Mouse (Mus musculus): ENCODE results near the gene Krt42.
"Not testable (repeated sequence)": the region's sequence is repeated elsewhere in the genome, so short reads cannot be mapped to it uniquely, and the experiment has no call there.

Gene Krt42

GRCm38 (mm10) chr11:100269821-100270332 is at the start of gene Krt42:
TSS of gene Krt42 (minus strand) at chr11:100269871.
- in situ Hi-C loops (cut with MboI; ENCODE audit: low pct_unique_long_range_greater_than_20kb in 1 of 2, low sequenced_read_pairs in 2 of 2, unreplicated experiment in 1 of 2): no loop called here

GRCm38 (mm10) chr11:100318529-100319451 is 49.1 kb upstream of the Krt42 start:
- in situ Hi-C loops (cut with MboI; ENCODE audit: low pct_unique_long_range_greater_than_20kb in 1 of 2, low sequenced_read_pairs in 2 of 2, unreplicated experiment in 1 of 2): no loop called here

DNA sequence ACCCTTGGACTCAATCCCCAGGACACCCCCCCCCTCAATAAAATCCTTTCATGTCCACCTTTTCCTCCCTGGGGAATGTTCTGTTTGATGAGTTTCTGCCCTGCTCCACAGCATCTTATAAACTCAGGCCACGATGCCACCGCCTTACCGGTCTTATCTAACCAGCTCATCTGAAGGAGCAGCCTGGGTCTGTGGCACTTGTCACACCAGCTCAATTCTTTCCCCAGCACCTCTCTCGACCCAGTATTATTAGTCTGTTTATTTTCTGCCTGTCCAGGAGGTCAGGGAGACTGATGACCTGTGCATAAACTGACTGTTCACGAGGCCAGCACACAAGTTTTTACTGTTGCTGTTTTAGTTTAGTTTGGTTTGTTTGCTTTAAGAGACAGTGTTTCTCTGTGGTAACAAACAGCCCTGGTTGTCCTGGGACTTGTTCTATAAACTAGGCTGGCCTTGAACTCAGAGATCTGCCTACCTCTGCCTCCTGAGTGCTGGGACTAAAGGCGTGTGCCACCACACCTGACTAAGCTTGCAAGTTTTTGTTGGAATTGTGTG is 48.2 kb upstream of the Krt42 start:
- in situ Hi-C loops (cut with MboI; ENCODE audit: low pct_unique_long_range_greater_than_20kb in 1 of 2, low sequenced_read_pairs in 2 of 2, unreplicated experiment in 1 of 2): no loop called here

DNA sequence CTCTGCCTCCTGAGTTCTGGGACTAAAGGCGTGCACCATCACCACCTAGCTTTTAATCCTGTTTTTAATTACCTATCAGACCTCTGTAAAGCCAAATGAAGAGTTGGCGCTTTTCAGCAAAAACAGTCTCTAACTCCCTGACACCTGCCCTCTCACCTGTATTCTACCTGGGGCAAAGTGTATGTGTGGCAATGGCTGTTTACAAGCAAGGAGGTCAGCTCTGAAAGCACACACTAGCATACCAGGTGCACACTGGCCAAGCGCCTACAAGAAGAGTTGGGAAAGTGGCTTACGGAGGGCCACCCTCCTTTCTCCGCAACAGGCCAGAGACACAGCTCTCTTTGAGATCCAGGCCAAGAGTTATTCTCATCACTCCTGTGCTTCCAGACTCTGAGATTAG is 45.8 kb upstream of the Krt42 start:
- in situ Hi-C loops (cut with MboI; ENCODE audit: low pct_unique_long_range_greater_than_20kb in 1 of 2, low sequenced_read_pairs in 2 of 2, unreplicated experiment in 1 of 2): no loop called here

GRCm38 (mm10) chr11:100313424-100313823 is 43.8 kb upstream of the Krt42 start:
- in situ Hi-C loops (cut with MboI; ENCODE audit: low pct_unique_long_range_greater_than_20kb in 1 of 2, low sequenced_read_pairs in 2 of 2, unreplicated experiment in 1 of 2): no loop called here

- in situ Hi-C loops (cut with MboI; ENCODE audit: low pct_unique_long_range_greater_than_20kb in 1 of 2, low sequenced_read_pairs in 2 of 2, unreplicated experiment in 1 of 2): no loop called here
These were observed 42.5 kb upstream of the Krt42 start for GRCm38 (mm10) chr11:100312096-100312679.

DNA sequence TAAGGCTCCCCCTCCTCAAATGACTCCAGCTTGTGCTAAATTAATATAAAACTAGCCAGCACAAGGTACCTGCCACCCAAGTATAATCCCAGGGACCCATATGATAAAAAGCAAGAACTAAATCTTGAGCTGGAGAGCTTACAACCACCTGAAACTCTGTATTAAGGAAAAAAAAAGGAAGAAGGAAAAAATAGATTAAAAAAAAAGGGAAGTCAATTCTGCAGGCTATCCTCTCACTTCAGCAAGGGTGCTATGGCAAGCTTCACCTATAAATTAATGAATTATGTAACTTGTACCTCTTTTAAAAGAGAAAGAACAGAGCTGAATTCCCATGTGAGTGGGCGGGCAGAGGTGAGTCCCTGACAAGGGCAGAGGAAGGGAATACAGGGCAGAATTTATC is 42.0 kb upstream of the Krt42 start:
- in situ Hi-C loops (cut with MboI; ENCODE audit: low pct_unique_long_range_greater_than_20kb in 1 of 2, low sequenced_read_pairs in 2 of 2, unreplicated experiment in 1 of 2): no loop called here

DNA sequence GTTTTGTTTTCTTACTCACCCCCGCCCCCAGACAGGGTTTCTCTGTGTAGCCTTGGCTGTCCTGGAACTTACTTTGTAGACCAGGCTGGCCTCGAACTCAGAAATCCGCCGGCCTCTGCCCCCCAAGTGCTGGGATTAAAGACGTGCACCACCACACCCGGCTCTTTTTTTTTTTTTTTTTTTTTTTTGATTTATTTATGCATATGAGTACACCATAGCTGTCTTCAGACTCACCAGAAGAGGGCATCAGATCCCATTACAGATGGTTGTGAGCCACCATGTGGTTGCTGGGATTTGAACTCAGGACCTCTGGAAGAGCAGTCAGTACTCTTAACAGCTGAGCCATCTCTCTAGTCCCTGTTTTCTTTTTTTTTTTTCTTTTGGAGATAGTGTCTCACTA is 39.0 kb upstream of the Krt42 start:
- in situ Hi-C loops (cut with MboI; ENCODE audit: low pct_unique_long_range_greater_than_20kb in 1 of 2, low sequenced_read_pairs in 2 of 2, unreplicated experiment in 1 of 2): not testable (repeated sequence)

- in situ Hi-C loops (cut with MboI; ENCODE audit: low pct_unique_long_range_greater_than_20kb in 1 of 2, low sequenced_read_pairs in 2 of 2, unreplicated experiment in 1 of 2): no loop called here
These were observed 38.2 kb upstream of the Krt42 start for GRCm38 (mm10) chr11:100307900-100308299.

GRCm38 (mm10) chr11:100301292-100301691 is 31.6 kb upstream of the Krt42 start:
- in situ Hi-C loops (cut with MboI; ENCODE audit: low pct_unique_long_range_greater_than_20kb in 1 of 2, low sequenced_read_pairs in 2 of 2, unreplicated experiment in 1 of 2): no loop called here

DNA sequence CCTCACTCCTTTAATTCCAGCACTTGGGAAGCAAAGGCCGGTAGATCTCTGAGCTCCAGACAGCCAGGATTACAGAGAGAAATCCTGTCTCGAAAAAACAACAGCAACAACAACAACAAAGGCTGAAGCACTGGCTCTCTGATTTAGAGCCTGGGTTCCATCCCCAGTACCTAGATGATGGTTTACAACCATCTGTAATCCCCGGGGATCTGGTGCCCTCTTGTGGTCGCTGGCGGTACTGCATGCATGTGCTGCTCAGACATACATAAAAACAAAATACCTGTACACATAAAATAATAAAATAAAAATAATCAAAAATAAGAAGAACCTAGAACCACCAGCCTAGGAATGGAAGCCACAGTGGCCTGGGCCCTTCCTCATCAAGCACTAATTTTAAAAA is 30.6 kb upstream of the Krt42 start:
- in situ Hi-C loops (cut with MboI; ENCODE audit: low pct_unique_long_range_greater_than_20kb in 1 of 2, low sequenced_read_pairs in 2 of 2, unreplicated experiment in 1 of 2): no loop called here

- in situ Hi-C loops (cut with MboI; ENCODE audit: low pct_unique_long_range_greater_than_20kb in 1 of 2, low sequenced_read_pairs in 2 of 2, unreplicated experiment in 1 of 2): loop anchor here (5.0 to 25.0 kb wide), 6 partner anchors 96 to 836 kb away; no protein-coding TSS in a partner anchor
These were observed 28.8 kb upstream of the Krt42 start for GRCm38 (mm10) chr11:100298274-100299036.

- in situ Hi-C loops (cut with MboI; ENCODE audit: low pct_unique_long_range_greater_than_20kb in 1 of 2, low sequenced_read_pairs in 2 of 2, unreplicated experiment in 1 of 2): loop anchor here (5.0 to 25.0 kb wide), 6 partner anchors 96 to 836 kb away; no protein-coding TSS in a partner anchor
These were observed 28.1 kb upstream of the Krt42 start for GRCm38 (mm10) chr11:100297801-100298200.

DNA sequence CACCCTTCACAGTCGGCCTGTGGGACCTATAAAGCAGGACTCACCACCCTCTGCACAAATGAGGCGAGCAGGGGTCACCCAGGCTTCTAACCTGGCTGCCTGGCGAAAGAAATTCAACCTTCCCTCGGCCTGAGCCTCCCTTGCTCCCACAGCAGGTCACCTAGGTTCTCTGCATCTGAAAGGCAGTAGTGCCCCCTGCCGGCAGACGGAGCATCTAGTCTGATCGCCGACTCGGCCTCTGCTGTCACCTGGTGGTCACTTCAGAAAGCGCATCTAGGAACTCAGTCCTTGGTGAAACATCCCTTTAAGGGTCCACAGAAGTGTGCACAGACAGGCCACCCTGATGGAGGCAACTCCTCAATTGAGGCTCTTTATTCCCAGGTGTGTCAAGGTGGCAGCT is 25.6 kb upstream of the Krt42 start:
- in situ Hi-C loops (cut with MboI; ENCODE audit: low pct_unique_long_range_greater_than_20kb in 1 of 2, low sequenced_read_pairs in 2 of 2, unreplicated experiment in 1 of 2): loop anchor here (5.0 to 25.0 kb wide), 6 partner anchors 93 to 833 kb away; no protein-coding TSS in a partner anchor

DNA sequence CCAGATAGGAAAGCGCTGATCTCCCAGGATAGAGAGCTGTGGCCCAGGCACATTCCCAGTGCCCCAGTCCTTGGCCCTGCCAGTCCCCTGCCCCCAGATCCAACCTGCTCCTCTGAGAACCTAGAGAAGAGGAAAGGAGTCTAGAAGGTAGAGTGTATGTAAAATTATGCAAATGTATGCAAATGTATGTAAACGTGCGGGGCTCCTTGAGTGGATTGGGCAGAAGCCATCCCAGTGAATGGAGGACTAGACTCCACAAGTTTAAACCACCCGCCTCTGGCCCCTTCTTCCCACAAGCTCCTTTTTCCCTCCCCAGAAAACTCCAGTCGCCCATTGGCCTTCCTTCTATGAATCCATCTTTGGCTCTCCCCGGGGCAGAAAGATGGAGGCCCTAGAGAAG is 23.2 kb upstream of the Krt42 start:
- in situ Hi-C loops (cut with MboI; ENCODE audit: low pct_unique_long_range_greater_than_20kb in 1 of 2, low sequenced_read_pairs in 2 of 2, unreplicated experiment in 1 of 2): loop anchor here (10.0 to 25.0 kb wide), 2 partner anchors 228 to 831 kb away; no protein-coding TSS in a partner anchor

DNA sequence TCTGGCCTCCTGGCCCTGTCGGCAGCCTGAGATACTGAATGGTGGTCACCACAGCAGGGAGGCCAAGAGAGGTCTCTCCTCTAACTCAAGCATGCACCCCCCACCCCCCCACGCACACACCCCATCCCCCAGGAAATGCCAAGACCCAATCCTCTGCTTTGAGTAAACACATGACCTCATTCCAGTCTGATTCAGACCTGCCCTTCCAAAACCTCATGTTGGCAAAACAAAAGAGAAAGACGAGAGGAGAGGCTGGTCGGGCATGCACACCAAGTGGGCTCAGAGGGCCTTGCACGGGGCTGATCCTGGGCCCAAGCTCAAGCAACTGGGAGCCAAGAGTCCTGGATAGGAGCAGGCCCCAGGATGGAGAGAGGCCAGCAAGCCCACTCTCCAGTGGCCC is 20.6 kb upstream of the Krt42 start:
- in situ Hi-C loops (cut with MboI; ENCODE audit: low pct_unique_long_range_greater_than_20kb in 1 of 2, low sequenced_read_pairs in 2 of 2, unreplicated experiment in 1 of 2): loop anchor here (10.0 to 25.0 kb wide), 2 partner anchors 225 to 828 kb away; no protein-coding TSS in a partner anchor

DNA sequence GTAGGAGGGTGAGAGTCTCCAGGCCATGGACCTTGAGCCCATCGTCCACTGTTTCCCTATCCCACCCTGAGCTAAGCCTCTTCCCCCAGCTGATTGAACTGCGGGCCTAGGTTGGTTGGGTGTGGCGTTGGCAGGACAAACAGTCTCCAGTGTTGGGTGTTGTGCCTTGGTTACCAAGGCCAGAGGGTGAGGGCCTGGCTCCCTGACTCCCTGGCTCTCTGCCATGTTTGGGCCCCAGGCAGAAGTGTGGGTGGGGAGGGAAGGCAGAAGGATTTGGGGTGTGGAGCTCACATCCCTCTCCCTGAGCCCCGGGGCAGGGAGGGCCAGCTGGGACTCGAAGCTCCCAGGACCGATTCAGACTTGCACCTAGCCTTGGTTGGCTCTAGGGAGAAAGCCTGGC is 19.3 kb upstream of the Krt42 start:
- in situ Hi-C loops (cut with MboI; ENCODE audit: low pct_unique_long_range_greater_than_20kb in 1 of 2, low sequenced_read_pairs in 2 of 2, unreplicated experiment in 1 of 2): loop anchor here in 1 of 2 experiments (25.0 kb wide), 1 partner anchor 827 kb away; no protein-coding TSS in a partner anchor

- in situ Hi-C loops (cut with MboI; ENCODE audit: low pct_unique_long_range_greater_than_20kb in 1 of 2, low sequenced_read_pairs in 2 of 2, unreplicated experiment in 1 of 2): loop anchor here in 1 of 2 experiments (25.0 kb wide), 1 partner anchor 825 kb away; no protein-coding TSS in a partner anchor
These were observed 17.4 kb upstream of the Krt42 start for GRCm38 (mm10) chr11:100287024-100287423.
